Mouse (Mus musculus): ENCODE data around the gene Elf1. TPM values are rescaled to one million over a fixed set of nuclear protein-coding genes. Genes with fewer than 3 reads are reported as not detected.

Gene Elf1
- 162 TPM for polyA plus RNA-seq (2015; fragmentation: Illumina TruSeq; extraction: RNeasy Lipid Tissue Mini Kit (QIAGEN cat#74804); ENCODE audit: insufficient read depth, low replicate concordance)

DNA sequence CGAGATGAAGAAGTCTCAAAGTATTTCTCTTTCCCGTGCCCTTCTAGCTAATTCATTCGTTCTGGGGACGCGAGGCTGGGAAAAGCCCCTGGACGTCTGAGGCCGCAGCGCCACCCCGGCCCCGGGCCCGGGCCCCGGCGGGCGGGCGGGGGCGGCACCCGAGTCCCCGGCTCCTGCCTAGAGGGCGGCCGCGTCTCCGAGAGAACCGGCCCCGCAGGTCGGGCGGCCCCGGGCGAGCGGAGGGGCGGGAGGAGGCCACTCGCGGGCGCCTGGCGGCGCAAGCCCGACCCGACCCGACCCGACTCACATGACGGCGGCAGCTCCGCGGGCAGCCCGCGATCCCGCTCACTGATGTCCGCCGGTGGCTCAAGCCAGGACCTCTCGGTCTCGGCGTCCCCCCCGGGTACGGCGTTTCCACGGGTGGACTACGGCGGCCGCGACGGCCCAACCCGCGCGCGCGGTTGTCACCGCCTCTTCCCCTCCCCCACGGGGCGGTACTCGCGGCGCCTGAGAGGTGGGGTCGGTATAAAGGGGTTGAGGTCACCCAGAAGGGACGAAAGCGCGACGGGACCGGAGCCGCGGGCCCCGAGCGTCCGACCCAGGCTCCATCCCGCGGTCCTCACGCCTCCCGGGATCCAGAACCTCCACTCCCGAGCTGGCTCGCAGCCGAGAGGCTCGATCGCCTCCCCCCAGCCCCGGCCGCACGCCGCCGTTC lies at the start of gene Elf1:
Elf1 (plus strand) TSS at position 571 of the 715 bp plus-strand sequence.

DNA sequence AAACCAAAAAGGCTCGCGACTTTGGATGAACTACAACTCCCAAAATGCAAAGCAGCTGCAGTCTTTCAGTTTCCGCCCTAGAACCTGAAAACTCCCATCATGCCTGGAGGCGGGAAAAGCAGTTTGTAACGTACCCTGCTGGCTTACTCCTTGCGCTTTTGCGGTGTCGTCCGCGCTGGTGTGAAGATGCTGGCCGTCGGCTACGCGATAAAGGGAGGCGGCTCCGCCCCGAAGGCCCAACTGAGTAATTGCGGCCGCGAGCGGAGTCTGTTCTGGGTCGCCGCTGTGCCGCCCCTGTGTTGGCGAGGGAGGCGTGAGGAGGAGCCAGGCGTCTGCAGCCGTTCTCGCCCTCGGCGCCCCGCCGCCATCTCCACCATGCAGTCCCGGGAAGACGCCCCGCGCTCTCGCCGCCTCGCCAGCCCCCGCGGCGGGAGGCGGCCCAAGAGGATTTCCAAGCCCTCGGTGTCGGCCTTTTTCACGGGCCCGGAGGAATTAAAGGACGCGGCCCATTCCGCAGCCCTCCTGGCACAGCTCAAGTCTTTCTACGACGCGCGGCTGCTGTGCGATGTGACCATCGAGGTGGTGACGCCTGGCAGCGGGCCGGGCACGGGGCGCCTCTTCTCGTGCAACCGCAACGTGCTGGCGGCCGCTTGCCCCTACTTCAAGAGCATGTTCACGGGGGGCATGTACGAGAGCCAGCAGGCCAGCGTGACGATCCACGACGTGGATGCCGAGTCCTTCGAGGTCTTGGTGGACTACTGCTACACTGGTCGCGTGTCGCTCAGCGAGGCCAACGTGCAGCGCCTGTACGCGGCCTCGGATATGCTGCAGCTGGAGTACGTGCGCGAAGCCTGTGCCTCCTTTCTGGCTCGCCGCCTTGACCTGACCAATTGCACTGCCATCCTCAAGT lies 29.1 kb upstream of the Elf1 start, which contains the start of gene Kbtbd6:
Kbtbd6 (plus strand) TSS at position 155 of the 910 bp plus-strand sequence.

DNA sequence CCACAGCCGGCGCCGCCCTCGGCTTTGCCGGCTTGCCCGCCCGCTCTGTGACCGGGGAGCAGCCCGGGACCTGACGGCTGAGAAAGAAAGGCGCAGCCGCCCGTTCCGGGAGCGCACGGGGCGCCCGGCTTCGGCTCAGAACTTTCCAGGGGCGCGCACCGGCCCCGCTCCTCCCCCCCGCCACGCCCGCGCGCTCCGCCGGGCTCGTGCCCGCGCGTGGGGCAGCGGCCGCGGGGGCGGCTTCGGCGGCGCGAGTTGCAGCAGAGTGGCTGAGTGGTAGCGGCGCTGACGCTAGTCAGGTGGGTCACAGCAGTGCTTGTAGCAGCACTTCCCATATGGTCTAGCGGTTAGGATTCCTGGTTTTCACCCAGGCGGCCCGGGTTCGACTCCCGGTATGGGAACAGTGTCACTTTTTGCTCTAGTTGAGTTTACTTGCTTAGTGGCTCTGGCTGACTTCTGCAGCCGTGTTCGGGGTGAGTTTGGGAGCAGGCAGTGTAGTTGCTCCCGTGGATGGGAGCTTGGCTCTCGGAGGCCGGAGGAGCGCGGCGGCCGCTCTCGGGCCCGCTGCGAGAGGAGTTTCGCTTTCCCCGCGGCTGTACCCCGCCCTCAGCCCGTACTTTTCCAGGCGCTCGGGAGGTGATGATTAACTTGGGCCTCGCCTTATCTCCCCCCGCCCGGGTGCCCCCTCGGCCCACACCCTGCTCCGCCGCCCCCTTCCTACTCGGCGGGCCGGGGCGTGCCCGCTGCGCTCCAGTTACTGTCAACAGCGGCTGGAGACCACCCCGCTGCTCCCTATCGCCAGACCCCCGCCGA lies 551 bp downstream of the Elf1 start, which contains the start of gene Wbp4:
Wbp4 (minus strand) TSS at position 182 of the 813 bp plus-strand sequence.

DNA sequence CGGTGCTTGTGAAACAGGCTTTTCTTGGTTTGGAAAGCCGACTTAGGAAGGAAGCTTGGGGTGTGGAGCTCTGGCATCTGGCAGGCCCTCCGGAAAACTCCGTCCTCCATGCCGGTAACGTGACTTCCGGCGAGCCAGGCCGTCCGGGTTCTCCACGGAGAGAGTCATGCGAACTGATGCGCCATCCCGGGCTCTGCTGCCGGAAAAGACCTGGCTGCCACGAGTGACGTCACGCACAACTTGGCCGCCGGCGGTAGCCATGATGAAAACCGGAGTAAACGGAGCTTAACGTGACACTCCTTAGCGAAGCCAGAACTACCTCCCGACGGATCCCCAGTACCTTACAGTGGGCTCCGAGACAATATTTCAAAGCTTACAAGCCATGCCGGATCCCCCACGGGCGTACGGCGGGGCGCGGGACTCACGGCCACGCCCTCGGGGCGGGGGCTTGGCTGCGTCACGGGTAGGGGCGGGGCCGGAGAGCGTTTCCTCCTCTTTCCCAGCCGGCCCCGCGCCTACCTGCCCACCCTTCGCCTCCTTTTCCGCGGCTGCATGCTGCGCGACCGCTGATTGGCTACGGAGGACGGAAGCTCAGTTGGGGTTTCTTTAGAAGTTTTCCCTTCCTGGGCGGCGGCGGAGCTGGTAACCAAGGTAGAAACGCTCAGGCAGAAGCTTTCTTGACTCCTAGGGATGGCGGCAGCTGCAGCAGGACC lies 106.3 kb downstream of the Elf1 start, which contains the start of gene Sugt1:
Sugt1 (plus strand) TSS at position 553 of the 713 bp plus-strand sequence.

Other genes starting within 250 kb of the Elf1 start
- not detected for gene Zfp957, start 233.8 kb upstream of the Elf1 start, polyA plus RNA-seq (2015; fragmentation: Illumina TruSeq; extraction: RNeasy Lipid Tissue Mini Kit (QIAGEN cat#74804); ENCODE audit: insufficient read depth, low replicate concordance)
- 11.3 TPM for gene Rgcc, start 179.5 kb upstream of the Elf1 start, polyA plus RNA-seq (2015; fragmentation: Illumina TruSeq; extraction: RNeasy Lipid Tissue Mini Kit (QIAGEN cat#74804); ENCODE audit: insufficient read depth, low replicate concordance)
- gene Naa16, start 90.4 kb upstream of the Elf1 start, polyA plus RNA-seq (2015; fragmentation: Illumina TruSeq; extraction: RNeasy Lipid Tissue Mini Kit (QIAGEN cat#74804); ENCODE audit: insufficient read depth, low replicate concordance), result 50.5 TPM
- gene Mtrf1, start 83.4 kb upstream of the Elf1 start, polyA plus RNA-seq (2015; fragmentation: Illumina TruSeq; extraction: RNeasy Lipid Tissue Mini Kit (QIAGEN cat#74804); ENCODE audit: insufficient read depth, low replicate concordance), result 6.1 TPM
- gene Kbtbd7, start 54.7 kb upstream of the Elf1 start, polyA plus RNA-seq (2015; fragmentation: Illumina TruSeq; extraction: RNeasy Lipid Tissue Mini Kit (QIAGEN cat#74804); ENCODE audit: insufficient read depth, low replicate concordance), result 18.1 TPM
- gene Kbtbd6, start 29.4 kb upstream of the Elf1 start, polyA plus RNA-seq (2015; fragmentation: Illumina TruSeq; extraction: RNeasy Lipid Tissue Mini Kit (QIAGEN cat#74804); ENCODE audit: insufficient read depth, low replicate concordance), result 1.0 TPM
- gene Wbp4, start 326 bp downstream of the Elf1 start, polyA plus RNA-seq (2015; fragmentation: Illumina TruSeq; extraction: RNeasy Lipid Tissue Mini Kit (QIAGEN cat#74804); ENCODE audit: insufficient read depth, low replicate concordance), result 46.4 TPM
- 150 TPM for gene Sugt1, start 106.5 kb downstream of the Elf1 start, polyA plus RNA-seq (2015; fragmentation: Illumina TruSeq; extraction: RNeasy Lipid Tissue Mini Kit (QIAGEN cat#74804); ENCODE audit: insufficient read depth, low replicate concordance)
- not detected for gene Cnmd, start 181.0 kb downstream of the Elf1 start, polyA plus RNA-seq (2015; fragmentation: Illumina TruSeq; extraction: RNeasy Lipid Tissue Mini Kit (QIAGEN cat#74804); ENCODE audit: insufficient read depth, low replicate concordance)